Mouse (Mus musculus) thymus, postnatal 0 days (tissue): Measurements from ENCODE around the gene Ubxn2a. TPM values are rescaled to one million over a fixed set of nuclear protein-coding genes. Genes with fewer than 3 reads are reported as not detected.
A peak's percentile ranks its signal among the peaks of the same experiment; 100 is the strongest.

ENCODE experiments used
- DNase-seq: peaks from one replicate; pipeline ENCODE4 v3.0.0-alpha.2; 2015; ENCODE audit warnings: low spot score
- polyA plus RNA-seq: library from polyadenylated mRNA; unstranded; fragments of >200 nt; fragmentation: Nextera tagmentation; extraction: Ambion mirVana; gene quantifications from 2 replicates; pipeline ENCODE4 v1.2.1, GENCODE M21; 2015

The Ubxn2a gene
- polyA plus RNA-seq, 1 experiment from 2014 or later, result 27.7 TPM

- no peak for DNase-seq
Measured at GRCm38 (mm10) chr12:4882086-4882485, 25.4 kb downstream of the Ubxn2a start.

GRCm38 (mm10) chr12:4879048-4879447 lies 28.5 kb downstream of the Ubxn2a start:
- DNase-seq, result no peak

GRCm38 (mm10) chr12:4878296-4878783 lies 29.2 kb downstream of the Ubxn2a start:
- no peak for DNase-seq

GRCm38 (mm10) chr12:4875623-4876022 lies 31.9 kb downstream of the Ubxn2a start:
- DNase-seq, result no peak

- peak; percentile 74 for DNase-seq
Measured at GRCm38 (mm10) chr12:4874161-4874927, 33.2 kb downstream of the Ubxn2a start, which contains the start of gene Mfsd2b. Gene Mfsd2b (minus strand): TSS chr12:4874359.

- no peak for DNase-seq
Measured at GRCm38 (mm10) chr12:4873531-4873930, 34.0 kb downstream of the Ubxn2a start.

- DNase-seq, result no peak
Measured at GRCm38 (mm10) chr12:4872983-4873477, 34.5 kb downstream of the Ubxn2a start.

- no peak for DNase-seq
Measured at GRCm38 (mm10) chr12:4872273-4872672, 35.2 kb downstream of the Ubxn2a start.

GRCm38 (mm10) chr12:4871260-4871659 lies 36.2 kb downstream of the Ubxn2a start:
- DNase-seq, result no peak

GRCm38 (mm10) chr12:4868924-4869323 lies 38.6 kb downstream of the Ubxn2a start:
- DNase-seq, result no peak

GRCm38 (mm10) chr12:4864338-4864690 lies 43.2 kb downstream of the Ubxn2a start:
- DNase-seq, result no peak

GRCm38 (mm10) chr12:4863654-4864337 lies 43.7 kb downstream of the Ubxn2a start:
- no peak for DNase-seq

- peak; percentile 19 for DNase-seq
Measured at GRCm38 (mm10) chr12:4862672-4863071, 44.8 kb downstream of the Ubxn2a start.

GRCm38 (mm10) chr12:4859241-4859914 lies 48.1 kb downstream of the Ubxn2a start:
- no peak for DNase-seq

- no peak for DNase-seq
Measured at GRCm38 (mm10) chr12:4856834-4857233, 50.7 kb downstream of the Ubxn2a start.

- DNase-seq, result peak; percentile 26
Measured at GRCm38 (mm10) chr12:4856160-4856559, 51.3 kb downstream of the Ubxn2a start.

- peak; percentile 58 for DNase-seq
Measured at GRCm38 (mm10) chr12:4843741-4844140, 63.8 kb downstream of the Ubxn2a start.

GRCm38 (mm10) chr12:4842890-4843597 lies 64.5 kb downstream of the Ubxn2a start, which contains the start of gene Wdcp:
Gene Wdcp (plus strand): TSS chr12:4843303.
- DNase-seq, result peak; percentile 88

- no peak for DNase-seq
Measured at GRCm38 (mm10) chr12:4842456-4842855, 65.0 kb downstream of the Ubxn2a start.

- peak; percentile 51 for DNase-seq
Measured at GRCm38 (mm10) chr12:4841392-4841887, 66.1 kb downstream of the Ubxn2a start, which contains the start of gene Fkbp1b. Gene Fkbp1b (minus strand): TSS chr12:4841591.

- DNase-seq, result no peak
Measured at GRCm38 (mm10) chr12:4840741-4841140, 66.8 kb downstream of the Ubxn2a start.
